Mouse (Mus musculus) A20 (cell line): Measurements from ENCODE around the gene Prom1.

Experiments
- DNase-seq: peaks from one replicate; pipeline ENCODE4 v3.0.0-alpha.2; 2011; ENCODE audit warnings: low read depth, low spot score

Prom1 gene

GRCm38 (mm10) chr5:44081108-44081507, 20.7 kb downstream of the Prom1 start:
- DNase-seq: no peak

GRCm38 (mm10) chr5:44080276-44081054, 21.4 kb downstream of the Prom1 start:
- peak; percentile 5 for DNase-seq

DNA sequence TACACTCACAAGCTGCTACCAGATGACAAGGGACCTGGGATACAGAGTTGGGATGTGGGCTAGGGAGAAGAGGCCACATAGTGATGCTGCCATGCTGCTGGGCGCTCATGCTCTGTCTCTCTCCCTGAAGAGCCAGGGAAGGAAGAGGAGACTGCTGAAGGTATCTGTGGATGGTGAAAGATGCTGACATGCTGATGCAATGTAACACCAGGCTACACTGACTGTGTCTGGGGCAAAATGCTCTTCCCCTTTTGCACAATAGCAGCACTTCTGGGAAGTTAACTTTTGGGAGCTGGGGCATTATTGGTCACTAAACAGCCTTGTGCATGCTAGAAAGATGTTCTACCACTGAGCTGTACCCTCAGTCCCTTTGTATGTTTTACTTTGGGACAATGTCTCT, 26.4 kb downstream of the Prom1 start:
- no peak for DNase-seq

GRCm38 (mm10) chr5:44073634-44074033, 28.2 kb downstream of the Prom1 start:
- no peak for DNase-seq

DNA sequence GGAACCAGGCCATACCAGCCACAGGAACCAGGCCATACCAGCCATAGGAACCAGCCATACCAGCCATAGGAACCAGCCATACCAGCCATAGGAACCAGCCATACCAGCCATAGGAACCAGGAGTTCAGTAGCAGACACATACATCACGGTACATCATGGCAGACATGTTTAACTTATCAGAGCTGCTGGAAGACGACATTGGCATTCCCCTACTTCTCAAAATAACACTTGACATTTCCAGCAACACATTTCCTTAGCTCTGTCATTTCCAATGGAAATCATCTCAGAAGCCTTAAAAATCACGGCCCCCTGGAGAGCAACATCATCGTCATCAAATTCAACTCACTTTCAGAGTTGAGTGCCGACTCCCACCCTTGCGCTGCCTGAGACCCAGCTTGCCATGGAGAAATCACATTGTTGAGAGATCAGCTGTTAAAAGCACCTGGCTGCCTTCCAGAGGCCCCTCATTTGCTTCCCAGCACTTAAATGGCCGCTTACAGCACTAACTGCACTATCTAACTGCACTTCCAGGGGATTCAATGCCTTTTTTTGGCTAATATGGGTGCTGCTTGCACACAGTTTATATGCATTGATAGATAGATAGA, 31.2 kb downstream of the Prom1 start:
- no peak for DNase-seq

GRCm38 (mm10) chr5:44058258-44058657, 43.6 kb downstream of the Prom1 start:
- no peak for DNase-seq

DNA sequence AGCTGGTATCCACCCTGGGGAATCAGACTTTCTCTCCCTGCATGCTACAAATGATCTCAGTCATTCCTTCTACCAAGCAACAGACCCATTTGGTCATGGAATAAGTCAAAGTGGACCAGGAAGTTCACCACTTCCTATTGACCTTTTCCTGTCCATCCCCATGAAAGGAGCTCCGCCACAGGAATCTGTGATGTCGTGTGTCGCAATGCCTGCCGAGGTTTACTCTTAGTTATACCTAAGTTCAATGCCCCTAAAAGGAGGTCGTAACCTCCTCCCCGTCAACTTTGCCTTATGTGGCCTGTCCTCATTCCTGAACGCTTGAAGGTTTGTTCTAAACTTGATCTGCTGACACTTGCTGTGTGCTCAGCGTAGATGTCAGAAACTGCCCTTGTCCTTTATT, 51.6 kb downstream of the Prom1 start:
- DNase-seq: no peak

DNA sequence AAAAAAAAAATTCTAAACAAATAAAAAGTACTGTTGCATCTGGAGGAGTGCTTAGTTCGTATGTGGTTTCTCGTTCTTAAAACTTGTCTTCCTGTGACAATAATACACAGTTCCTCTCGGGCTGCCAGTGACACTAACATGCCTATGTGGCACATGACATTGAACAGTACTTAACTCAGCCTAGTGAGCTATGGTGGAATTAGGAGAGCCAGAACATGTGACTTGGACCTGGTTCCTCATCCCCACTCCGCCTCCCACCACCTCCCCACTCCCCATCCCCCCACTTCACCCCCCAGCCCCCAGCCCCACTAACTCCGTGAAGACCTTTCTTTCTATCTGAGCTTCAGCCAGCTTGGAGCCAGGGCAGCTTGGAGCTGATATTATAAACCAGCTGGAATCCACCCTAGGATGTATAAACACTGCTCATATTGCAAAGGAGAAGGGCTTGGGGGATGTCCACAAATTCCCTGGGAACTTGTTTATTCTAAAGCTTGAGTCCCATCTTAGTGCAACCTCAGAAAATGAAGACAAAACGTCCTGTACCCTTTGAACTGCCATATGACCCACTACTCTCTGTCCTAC, 52.3 kb downstream of the Prom1 start:
- no peak for DNase-seq

DNA sequence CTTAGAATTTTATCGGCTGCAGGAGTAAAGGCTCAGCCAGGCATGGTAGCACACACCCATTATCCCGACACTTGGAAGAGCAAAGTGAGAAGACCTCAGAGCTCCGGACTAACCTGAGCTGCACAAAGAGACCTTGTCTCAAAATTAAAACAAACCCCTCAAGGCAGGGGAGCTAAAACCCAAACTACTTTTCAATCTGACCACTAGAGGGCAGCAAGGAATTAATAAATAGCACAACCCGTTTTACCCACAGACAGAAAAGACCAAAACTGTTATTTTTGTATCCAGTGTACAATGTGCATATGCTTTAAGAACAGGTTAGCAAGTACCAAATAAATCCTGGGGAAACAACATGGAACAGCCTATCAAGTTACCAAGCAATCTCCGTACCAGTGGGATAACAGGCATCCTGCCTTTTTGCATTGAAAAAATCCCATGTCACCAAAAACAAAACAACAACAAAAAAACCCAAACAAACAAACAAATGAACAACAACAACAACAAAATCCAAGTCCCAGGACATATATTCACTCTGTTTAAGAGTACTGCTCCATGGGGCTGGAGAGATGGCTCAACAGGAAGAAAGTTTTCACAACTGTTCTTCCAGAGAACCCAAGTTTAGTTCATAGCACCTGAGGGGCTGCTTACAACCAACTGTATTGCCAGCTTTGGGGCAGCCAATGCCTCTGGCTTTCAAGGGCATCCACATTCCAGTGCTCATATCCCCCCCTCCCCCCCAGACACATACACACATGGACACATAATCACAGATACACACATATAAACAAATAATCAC, 53.1 kb downstream of the Prom1 start:
- DNase-seq: peak; percentile 48

GRCm38 (mm10) chr5:44041725-44042124, 60.1 kb downstream of the Prom1 start:
- no peak for DNase-seq

- no peak for DNase-seq
Observed at GRCm38 (mm10) chr5:44041056-44041455, 60.8 kb downstream of the Prom1 start.

DNA sequence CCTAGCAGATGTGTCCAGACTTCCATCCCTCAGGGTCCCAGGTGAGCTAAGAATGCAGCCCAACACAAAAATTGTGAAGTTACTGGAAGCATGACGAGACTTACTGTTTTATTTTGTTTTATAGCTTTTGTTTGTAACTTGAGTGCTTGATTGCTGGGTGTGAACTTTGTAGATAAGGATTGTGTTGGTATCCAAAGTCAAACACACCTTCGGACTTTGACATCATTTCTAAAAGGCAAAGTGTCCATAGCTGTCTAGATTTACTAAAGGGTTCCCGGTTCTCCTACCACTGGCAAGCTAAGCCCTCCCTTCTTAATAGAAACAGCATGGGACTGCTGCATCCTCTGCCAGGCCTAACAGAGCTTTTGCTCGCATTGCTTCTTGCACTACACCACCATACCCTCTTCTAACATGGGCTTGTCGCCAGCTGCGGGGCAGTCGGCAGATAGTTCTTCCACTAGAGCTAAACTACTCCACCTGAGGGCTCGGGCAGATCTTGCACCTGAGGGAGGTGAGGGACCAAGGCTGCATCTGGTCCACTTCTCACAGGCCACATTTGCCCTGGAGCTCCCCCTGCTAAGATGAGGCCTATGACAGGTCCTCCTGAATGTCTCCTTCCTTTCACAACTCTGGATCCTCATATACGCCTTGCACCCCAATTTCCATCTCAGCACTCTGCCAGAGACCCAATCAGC, 103.4 kb downstream of the Prom1 start:
- no peak for DNase-seq

DNA sequence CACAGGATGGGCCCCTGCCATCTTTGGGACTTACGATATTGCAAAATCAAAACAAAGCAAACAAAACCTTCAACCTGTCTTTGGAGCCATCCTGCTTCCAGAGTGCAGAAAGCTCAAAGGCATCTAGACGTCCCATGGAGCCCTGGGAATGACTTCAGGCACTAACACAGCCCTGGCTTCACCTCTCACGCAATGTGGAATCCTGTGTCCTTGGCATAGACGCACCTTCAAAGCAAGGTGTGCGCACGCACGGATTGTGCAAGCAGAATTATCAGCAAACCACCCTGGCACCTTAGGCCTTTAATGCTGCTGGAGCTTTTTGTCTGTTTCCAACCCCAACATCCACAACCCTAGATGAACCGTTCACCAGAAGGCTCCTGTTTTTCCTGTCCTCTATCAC, 104.2 kb downstream of the Prom1 start:
- no peak for DNase-seq

- DNase-seq: no peak
Observed at GRCm38 (mm10) chr5:43996162-43996561, 105.7 kb downstream of the Prom1 start.

DNA sequence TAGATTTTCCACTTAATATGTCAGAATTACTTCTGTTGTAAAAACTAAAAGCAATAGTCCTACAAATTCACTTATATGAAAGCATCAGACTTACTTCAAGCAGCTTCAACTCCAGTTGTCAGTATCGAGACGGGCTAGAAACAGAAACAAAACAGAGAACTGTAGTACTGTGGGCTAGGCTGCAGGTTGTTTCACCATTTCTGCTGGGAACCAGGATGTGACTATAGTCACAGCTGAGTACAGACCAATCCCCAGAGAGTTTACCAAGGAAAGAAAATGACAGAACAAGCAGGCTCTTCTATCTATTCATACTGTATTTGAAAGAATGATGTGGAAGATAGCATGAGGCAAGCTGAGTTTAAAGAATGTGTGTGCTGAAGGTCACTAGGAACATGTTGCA, 106.9 kb downstream of the Prom1 start:
- peak; percentile 24 for DNase-seq

GRCm38 (mm10) chr5:43990316-43990715, 111.5 kb downstream of the Prom1 start:
- peak; percentile 69 for DNase-seq

DNA sequence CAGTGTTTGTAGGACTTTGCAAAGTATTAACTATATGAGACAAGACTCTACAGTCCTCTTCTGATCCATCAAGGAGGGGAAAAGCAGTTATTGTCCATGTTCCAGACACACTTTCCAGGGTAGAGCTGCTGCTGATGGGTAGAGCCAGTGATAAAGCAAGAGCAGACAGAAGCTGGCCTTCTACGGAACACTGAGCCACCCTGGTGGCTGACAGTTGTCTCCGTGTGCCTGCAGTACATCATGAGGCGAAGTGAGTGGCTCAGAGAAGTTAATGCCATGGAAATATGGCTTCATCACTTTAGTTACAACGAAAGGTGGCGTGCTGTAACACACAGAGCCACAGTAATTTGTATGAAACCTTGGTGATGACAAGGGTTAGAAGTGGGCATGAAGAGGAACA, 112.8 kb downstream of the Prom1 start:
- no peak for DNase-seq

DNA sequence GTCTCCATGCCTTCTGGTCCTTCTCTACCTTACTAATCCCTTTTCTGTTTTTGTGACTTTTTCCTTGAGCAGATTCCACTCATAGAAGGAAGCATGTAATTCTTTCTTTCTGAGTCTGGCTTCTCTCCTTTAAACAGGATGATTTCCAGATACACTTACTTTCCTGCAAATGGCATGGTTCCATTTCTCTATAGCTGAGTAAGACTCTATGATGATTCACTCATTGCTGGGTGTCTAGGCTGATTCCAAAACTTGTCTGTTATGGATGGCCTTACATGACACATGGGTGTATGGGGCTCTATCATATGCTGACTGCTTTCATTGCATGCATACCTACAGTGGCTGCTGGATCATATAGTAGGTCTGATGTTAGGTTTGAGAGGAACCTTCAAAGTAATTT, 115.6 kb downstream of the Prom1 start:
- no peak for DNase-seq

GRCm38 (mm10) chr5:43982896-43983295, 118.9 kb downstream of the Prom1 start:
- DNase-seq: no peak

DNA sequence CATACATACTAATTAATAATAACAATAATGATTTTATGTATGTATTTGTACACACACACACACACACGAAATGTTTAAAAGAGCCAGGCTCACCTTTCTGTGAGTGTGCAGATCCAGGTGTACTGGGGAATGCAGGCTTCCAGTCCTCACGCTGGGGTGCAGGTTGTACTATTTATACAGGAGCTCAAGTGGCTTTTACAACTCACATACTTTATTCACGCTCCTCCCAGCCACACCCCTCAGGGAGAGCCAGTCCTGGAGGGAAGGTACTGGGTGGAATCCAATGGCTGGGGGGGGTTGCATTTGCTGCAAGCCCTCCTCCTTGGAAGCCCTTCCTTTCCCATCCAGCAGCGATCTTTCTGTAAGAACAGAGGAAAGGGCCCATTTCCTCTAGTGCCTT, 120.2 kb downstream of the Prom1 start, which contains the start of gene Fgfbp1:
Fgfbp1 (minus strand) TSS at position 160 of the 400 bp plus-strand sequence.
- DNase-seq: no peak

DNA sequence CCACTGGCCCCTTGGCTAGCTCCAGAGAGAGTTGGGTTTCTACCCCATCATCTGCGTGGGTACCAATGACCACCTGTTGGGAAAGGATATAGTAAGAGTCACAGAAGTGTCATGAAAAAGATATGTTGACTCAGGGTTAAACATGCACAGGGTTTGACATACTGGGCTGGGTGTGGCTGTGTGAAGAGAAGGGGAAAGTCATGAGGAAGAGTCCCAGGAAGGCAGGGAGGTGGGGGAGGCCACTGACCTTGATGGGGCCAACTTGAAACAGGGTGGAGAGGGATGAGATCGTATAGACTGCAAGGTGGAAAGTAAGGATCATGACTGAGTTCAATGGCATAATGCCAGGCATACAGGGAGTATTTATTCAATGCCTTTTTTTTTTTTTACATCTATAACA, 121.4 kb downstream of the Prom1 start:
- DNase-seq: no peak
